Comparison of ENCODE assay signal across 28 mouse cellular contexts in genomic region chr6:142992971-142993370, GRCm38 (mm10). TPM values are rescaled to one million over a fixed set of nuclear protein-coding genes. Genes with fewer than 3 reads are reported as not detected.
A peak's percentile ranks its signal among the peaks of the same experiment; 100 is the strongest.
DNase-seq lines count a peak whose midpoint lies in the region; ATAC-seq and TF ChIP-seq lines count a peak whose summit lies in the region.
"Had no signal": no experiment of that assay in that cellular context is flagged by ENCODE, and none has a peak within 500 bp of the region (broad histone marks: within the 10 kb centered on the region; RNA-seq: fewer than 3 reads in every experiment).

No protein-coding gene starts in this region.

- no peaks in the 10 kb centered on the region for H3K36me3 ChIP-seq in heart, embryonic 10.5 days
- H3K36me3 ChIP-seq in intestine, embryonic 14.5 days (ENCODE audit: control insufficient read depth, insufficient read depth, low read length) = no peaks in the 10 kb centered on the region
- H3K36me3 ChIP-seq in intestine, postnatal 0 days (ENCODE audit: control insufficient read depth, insufficient read depth) = no peaks in the 10 kb centered on the region
- no peaks in the 10 kb centered on the region for H3K36me3 ChIP-seq in midbrain, embryonic 13.5 days
- H3K36me3 ChIP-seq in midbrain, embryonic 14.5 days (ENCODE audit: control insufficient read depth, insufficient read depth, low read length) = no peaks in the 10 kb centered on the region
- H3K36me3 ChIP-seq in midbrain, embryonic 15.5 days (replicated peaks) = no peaks in the 10 kb centered on the region
- H3K36me3 ChIP-seq: embryonic facial prominence, embryonic 10.5 days; embryonic facial prominence, embryonic 13.5 days had no signal

- H3K4me3 ChIP-seq in heart, embryonic 10.5 days = no peak overlapping the region
- H3K4me3 ChIP-seq in intestine, embryonic 14.5 days (ENCODE audit: low read depth, low read length) = no peak overlapping the region
- no peak overlapping the region for H3K4me3 ChIP-seq in intestine, postnatal 0 days (ENCODE audit: low read depth, low read length)
- no peak overlapping the region for H3K4me3 ChIP-seq in midbrain, embryonic 13.5 days (replicated peaks)
- no peak overlapping the region for H3K4me3 ChIP-seq in midbrain, embryonic 14.5 days (replicated peaks; ENCODE audit: low read depth, low read length)
- H3K4me3 ChIP-seq in midbrain, embryonic 15.5 days = no peak overlapping the region
- H3K4me3 ChIP-seq: embryonic facial prominence, embryonic 10.5 days; embryonic facial prominence, embryonic 13.5 days; erythroblast, embryonic 14.5 days; gastrocnemius, adult 2 months had no signal

- H3K4me2 ChIP-seq in intestine, embryonic 14.5 days (ENCODE audit: low read length) = no peak overlapping the region
- H3K4me2 ChIP-seq in intestine, postnatal 0 days (replicated peaks; ENCODE audit: low read depth) = no peak overlapping the region
- no peak overlapping the region for H3K4me2 ChIP-seq in midbrain, embryonic 13.5 days (replicated peaks)
- no peak overlapping the region for H3K4me2 ChIP-seq in midbrain, embryonic 14.5 days (ENCODE audit: low read length)
- H3K4me2 ChIP-seq in midbrain, embryonic 15.5 days = no peak overlapping the region
- H3K4me2 ChIP-seq: embryonic facial prominence, embryonic 13.5 days; hindbrain, embryonic 14.5 days had no signal

- H3K9ac ChIP-seq in intestine, embryonic 14.5 days (ENCODE audit: low read length) = no peak overlapping the region
- H3K9ac ChIP-seq in intestine, postnatal 0 days (ENCODE audit: low read depth, low read length) = no peak overlapping the region
- H3K9ac ChIP-seq in midbrain, embryonic 13.5 days (replicated peaks) = no peak overlapping the region
- H3K9ac ChIP-seq in midbrain, embryonic 14.5 days (replicated peaks; ENCODE audit: low read length) = no peak overlapping the region
- no peak overlapping the region for H3K9ac ChIP-seq in midbrain, embryonic 15.5 days
- H3K9ac ChIP-seq: embryonic facial prominence, embryonic 13.5 days; forebrain, postnatal 0 days; hindbrain, embryonic 14.5 days had no signal

- ATAC-seq in intestine, embryonic 14.5 days (replicated peaks; ENCODE audit: low FRiP score, low TSS enrichment, low read depth) = no peak
- ATAC-seq in intestine, postnatal 0 days = no peak
- ATAC-seq in midbrain, embryonic 13.5 days = no peak
- ATAC-seq in midbrain, embryonic 14.5 days (ENCODE audit: low FRiP score, low TSS enrichment) = no peak
- no peak for ATAC-seq in midbrain, embryonic 15.5 days (replicated peaks)
- ATAC-seq: activated CD4-positive, CD25-positive, alpha-beta regulatory T cell, adult 4 months; CD4-positive, CD25-positive, alpha-beta regulatory T cell, adult 4 months; forebrain, embryonic 14.5 days; forebrain, postnatal 0 days; hindbrain, postnatal 0 days; inflammation-experienced regulatory T-cells, adult 6 months had no signal

- H3K27me3 ChIP-seq in heart, embryonic 10.5 days (ENCODE audit: insufficient read depth, poor library complexity, severe bottlenecking) = no peaks in the 10 kb centered on the region; the same call in 1 of the 2 replicates
- no peaks in the 10 kb centered on the region for H3K27me3 ChIP-seq in intestine, embryonic 14.5 days (replicated peaks; ENCODE audit: control insufficient read depth, insufficient read depth, low read length)
- H3K27me3 ChIP-seq in intestine, postnatal 0 days (replicated peaks; ENCODE audit: control insufficient read depth, insufficient read depth, low read length) = no peaks in the 10 kb centered on the region
- no peaks in the 10 kb centered on the region for H3K27me3 ChIP-seq in midbrain, embryonic 13.5 days
- no peaks in the 10 kb centered on the region for H3K27me3 ChIP-seq in midbrain, embryonic 14.5 days (ENCODE audit: control insufficient read depth, insufficient read depth, low read length)
- no peaks in the 10 kb centered on the region for H3K27me3 ChIP-seq in midbrain, embryonic 15.5 days (replicated peaks)
- H3K27me3 ChIP-seq: embryonic facial prominence, embryonic 13.5 days had no signal

- no peak for TF ChIP-seq CTCF in intestine, postnatal 0 days (IDR thresholded peaks at IDR 0.05; ENCODE audit: low read depth)

- H3K27ac ChIP-seq in heart, embryonic 10.5 days = peak overlapping the region; percentile 83
- H3K27ac ChIP-seq in intestine, embryonic 14.5 days (ENCODE audit: low read depth) = no peak overlapping the region
- H3K27ac ChIP-seq in intestine, postnatal 0 days (ENCODE audit: low read depth, low read length) = no peak overlapping the region
- H3K27ac ChIP-seq in midbrain, embryonic 13.5 days = peak overlapping the region; percentile 47; the same call in 1 of the 2 replicates
- no peak overlapping the region for H3K27ac ChIP-seq in midbrain, embryonic 14.5 days (replicated peaks; ENCODE audit: low read depth, low read length)
- H3K27ac ChIP-seq in midbrain, embryonic 15.5 days = peak overlapping the region; percentile 8; the same call in 1 of the 2 replicates
- H3K27ac ChIP-seq: embryonic facial prominence, embryonic 10.5 days; embryonic facial prominence, embryonic 13.5 days; gastrocnemius, adult 2 months; hindbrain, postnatal 0 days had no signal

- WGBS in heart, embryonic 10.5 days = 75% methylated on average over 2 of the region's 2 CpGs
- 67% methylated on average over 2 of the region's 2 CpGs for WGBS in intestine, embryonic 14.5 days
- 77% methylated on average over 2 of the region's 2 CpGs for WGBS in intestine, postnatal 0 days
- 81% methylated on average over 2 of the region's 2 CpGs for WGBS in midbrain, embryonic 13.5 days
- 83% methylated on average over 2 of the region's 2 CpGs for WGBS in midbrain, embryonic 14.5 days
- 71% methylated on average over 2 of the region's 2 CpGs for WGBS in midbrain, embryonic 15.5 days

- H3K4me1 ChIP-seq in heart, embryonic 10.5 days = peaks cover 42% of the 10 kb centered on the region
- H3K4me1 ChIP-seq in intestine, embryonic 14.5 days (replicated peaks; ENCODE audit: control insufficient read depth, insufficient read depth, low read length) = peaks cover 17% of the 10 kb centered on the region
- H3K4me1 ChIP-seq in intestine, postnatal 0 days (replicated peaks; ENCODE audit: control insufficient read depth, insufficient read depth, low read length) = no peaks in the 10 kb centered on the region
- H3K4me1 ChIP-seq in midbrain, embryonic 13.5 days (replicated peaks) = peaks cover 39% of the 10 kb centered on the region
- peaks cover 22% of the 10 kb centered on the region for H3K4me1 ChIP-seq in midbrain, embryonic 14.5 days (ENCODE audit: control insufficient read depth, insufficient read depth, low read length)
- H3K4me1 ChIP-seq in midbrain, embryonic 15.5 days = peaks cover 32% of the 10 kb centered on the region

- peak; percentile 45 for DNase-seq in heart, embryonic 10.5 days (ENCODE audit: low spot score)
- no peak for DNase-seq in heart, adult 8-10 months (ENCODE audit: low spot score)
- DNase-seq in intestine, embryonic 14.5 days (ENCODE audit: low spot score) = peak; percentile 37
- no peak for DNase-seq in midbrain, embryonic 14.5 days
- no peak for DNase-seq in spleen, postnatal 14 days (ENCODE audit: low spot score in 2 of 2)
- DNase-seq: adrenal gland, adult 8-10 months; adrenal gland, postnatal 25 days; cerebellum, adult 11-12 months; cerebellum, adult 8-10 months; cerebellum, postnatal 10 days; cerebellum, postnatal 36 days; forebrain, postnatal 0 days; gastrocnemius, adult 2 months; heart, adult 18-20 months; heart, postnatal 4 days had no signal

- no peaks in the 10 kb centered on the region for H3K9me3 ChIP-seq in heart, embryonic 10.5 days
- H3K9me3 ChIP-seq in intestine, embryonic 14.5 days (ENCODE audit: control insufficient read depth, low read length) = no peaks in the 10 kb centered on the region
- no peaks in the 10 kb centered on the region for H3K9me3 ChIP-seq in intestine, postnatal 0 days (ENCODE audit: control insufficient read depth)
- no peaks in the 10 kb centered on the region for H3K9me3 ChIP-seq in midbrain, embryonic 13.5 days
- H3K9me3 ChIP-seq in midbrain, embryonic 14.5 days (ENCODE audit: control insufficient read depth, low read length) = no peaks in the 10 kb centered on the region
- no peaks in the 10 kb centered on the region for H3K9me3 ChIP-seq in midbrain, embryonic 15.5 days
- H3K9me3 ChIP-seq: embryonic facial prominence, embryonic 10.5 days; embryonic facial prominence, embryonic 13.5 days had no signal

RNA-seq across cellular contexts. Expression of gene St8sia1, which starts 28.7 kb away (rescaled TPM):
- polyA plus RNA-seq in heart, embryonic 10.5 days (2016; fragmentation: Nextera tagmentation; extraction: Ambion mirVana) = 3.1 and 3.4 TPM in 2 replicates
- total RNA-seq in heart, adult 8-10 months (2022) = under 1 TPM; 0.09 to 0.25 (median 0.17) TPM
- 1.8 and 2.3 TPM in 2 replicates for polyA plus RNA-seq in intestine, embryonic 14.5 days (2014; fragmentation: Nextera tagmentation; extraction: Ambion mirVana)
- polyA plus RNA-seq in intestine, postnatal 0 days (2015; fragmentation: Nextera tagmentation; extraction: Ambion mirVana) = 0.17 and 0.34 TPM in 2 replicates
- 8.0 and 8.4 TPM in 2 replicates for polyA plus RNA-seq in midbrain, embryonic 13.5 days (2015; fragmentation: Nextera tagmentation; extraction: Ambion mirVana)
- 7.5 and 8.4 TPM in 2 replicates for polyA plus RNA-seq in midbrain, embryonic 14.5 days (2014; fragmentation: Nextera tagmentation; extraction: Ambion mirVana)
- polyA plus RNA-seq in midbrain, embryonic 15.5 days (2015; fragmentation: Nextera tagmentation; extraction: Ambion mirVana) = 8.8 and 9.2 TPM in 2 replicates
- polyA plus RNA-seq: C2C12; erythroblast, embryonic 14.5 days had no signal

Comparison
In these comparisons a context has a peak if more than half of its experiments do, and no peak if none do; other contexts are left out.
1. DNase-seq: peak in heart, embryonic 10.5 days (single experiment) and intestine, embryonic 14.5 days (single experiment); none in heart, adult 8-10 months (single experiment), midbrain, embryonic 14.5 days (single experiment) and spleen, postnatal 14 days (0 of 2).
2. H3K27ac ChIP-seq: peak in heart, embryonic 10.5 days (single experiment), midbrain, embryonic 13.5 days (single experiment) and midbrain, embryonic 15.5 days (single experiment); none in intestine, embryonic 14.5 days (single experiment), intestine, postnatal 0 days (single experiment) and midbrain, embryonic 14.5 days (single experiment).